Mouse (Mus musculus) lung, adult 2 months (tissue): Measurements from ENCODE around the gene Zbtb4.

ENCODE experiments used
- CTCF ChIP-seq: fragments of 200-500 bp; IDR thresholded peaks from 2 replicates; pipeline ENCODE4 v1.5.1; 2011; ENCODE audit warnings: mild to moderate bottlenecking, low read length, control low read depth; ENCODE audit not compliant: insufficient read depth
- POLR2A ChIP-seq: fragments of 200-500 bp; IDR thresholded peaks from 2 replicates; pipeline ENCODE4 v1.6.1; 2011; ENCODE audit warnings: low read depth, mild to moderate bottlenecking, control low read depth, low read length, borderline replicate concordance; ENCODE audit errors: extremely low read depth

GRCm38 (mm10) chr11:69784793-69785272, 19.1 kb downstream of the Zbtb4 start:
- TF ChIP-seq POLR2A (peak; percentile 81; the same call in 1 of the 2 replicates), CTCF (no peak)
